8 mouse cellular contexts compared by ENCODE assay signal in genomic region chr6:89553012-89553704, GRCm38 (mm10). TPM values are rescaled to one million over a fixed set of nuclear protein-coding genes. Genes with fewer than 3 reads are reported as not detected.
DNase-seq lines count a peak whose midpoint lies in the region; ATAC-seq and TF ChIP-seq lines count a peak whose summit lies in the region.

No protein-coding gene starts in this region.

- WGBS in forebrain, embryonic 10.5 days, result 16% methylated on average over 4 of the region's 4 CpGs
- WGBS in lung, adult 2 months, result 6% methylated on average over 4 of the region's 4 CpGs

- TF ChIP-seq POLR2A in lung, adult 2 months (IDR thresholded peaks at IDR 0.05; ENCODE audit: borderline replicate concordance, extremely low read depth, low read depth, low read length), result no peak

- intact Hi-C loops in heart, postnatal 10 days (cut with DNase I), result loop anchor here (1.0 to 10.0 kb wide), 6 partner anchors 80 to 624 kb away; no protein-coding TSS in a partner anchor

- no peaks in the 10 kb centered on the region for H3K9me3 ChIP-seq in forebrain, embryonic 10.5 days

- H3K4me3 ChIP-seq in forebrain, embryonic 10.5 days, result no peak overlapping the region
- H3K4me3 ChIP-seq in lung, adult 2 months (replicated peaks; ENCODE audit: extremely low read depth, low read depth, low read length), result no peak overlapping the region

- H3K27me3 ChIP-seq in forebrain, embryonic 10.5 days (ENCODE audit: poor library complexity, severe bottlenecking), result no peaks in the 10 kb centered on the region

- H3K36me3 ChIP-seq in forebrain, embryonic 10.5 days (replicated peaks), result no peaks in the 10 kb centered on the region

- peak; percentile 68 for ATAC-seq in CD4-positive, CD25-positive, alpha-beta regulatory T cell, adult 4 months

- TF ChIP-seq CTCF in lung, adult 2 months (IDR thresholded peaks at IDR 0.05; ENCODE audit: insufficient read depth, low read length), result peak; percentile 94

- H3K27ac ChIP-seq in forebrain, embryonic 10.5 days, result peak overlapping the region; percentile 56; the same call in 1 of the 2 replicates

- DNase-seq in brain, adult 2 months (ENCODE audit: low read depth, low spot score), result peak; percentile 86
- DNase-seq in forebrain, embryonic 10.5 days (ENCODE audit: extremely low spot score, low spot score), result peak; percentile 75
- peak; percentile 90 to 94 for DNase-seq in heart, postnatal 10 days
- DNase-seq in kidney, postnatal 4 days, result peak; percentile 90
- DNase-seq in lung, adult 2 months, result peak; percentile 87
- DNase-seq in ovary, postnatal 14 days (ENCODE audit: low spot score), result peak; percentile 77
- peak; percentile 73 for DNase-seq in thymus, postnatal 25 days

- peaks cover 15% of the 10 kb centered on the region for H3K4me1 ChIP-seq in forebrain, embryonic 10.5 days
- H3K4me1 ChIP-seq in lung, adult 2 months (ENCODE audit: control insufficient read depth, insufficient read depth, low read length), result 0 out of 2 replicates have a peak, but pooled peaks cover 3% of the 10 kb centered on the region

RNA-seq across cellular contexts. Expression of gene Chchd6, which starts 42.3 kb away (rescaled TPM):
- 1 to 10 TPM; 5.1 to 6.7 TPM for polyA plus RNA-seq in CD4-positive, CD25-positive, alpha-beta regulatory T cell, adult 4 months (2017; shearing (Covaris generic))
- polyA plus RNA-seq in forebrain, embryonic 10.5 days (2016; fragmentation: Nextera tagmentation; extraction: Ambion mirVana), result 89.8 and 91.3 TPM in 2 replicates
- total RNA-seq in heart, postnatal 10 days (2021), result 10 to 100 TPM; 14.7 to 15.5 TPM
- 55.4 and 60.1 TPM in 2 replicates for polyA plus RNA-seq in lung, adult 2 months (2012; rRNA removed)
